Mouse (Mus musculus): ENCODE measurements around the gene Acsm2.

- TF ChIP-seq CTCF (IDR thresholded peaks at IDR 0.05; ENCODE audit: control insufficient read depth, insufficient read depth, insufficient replicate concordance, low read depth, low read length) = no peak
- no peak for TF ChIP-seq POLR2A (IDR thresholded peaks at IDR 0.05; ENCODE audit: control insufficient read depth, low read depth, low read length)
Measured at GRCm38 (mm10) chr7:119618209-119618935, 64.2 kb downstream of the Acsm2 start.

Measured in testis, adult 2 months (tissue).